Mouse (Mus musculus) monocyte, adult 2 months (primary cell): Measurements from ENCODE around the gene Fosl1.

ENCODE experiments used
- DNase-seq, 2 experiments: peaks; one replicate each; pipeline ENCODE4 v3.0.0; 2022; ENCODE audit warnings: low spot score in 2 of 2, low read depth in 1 of 2

The Fosl1 gene

DNA sequence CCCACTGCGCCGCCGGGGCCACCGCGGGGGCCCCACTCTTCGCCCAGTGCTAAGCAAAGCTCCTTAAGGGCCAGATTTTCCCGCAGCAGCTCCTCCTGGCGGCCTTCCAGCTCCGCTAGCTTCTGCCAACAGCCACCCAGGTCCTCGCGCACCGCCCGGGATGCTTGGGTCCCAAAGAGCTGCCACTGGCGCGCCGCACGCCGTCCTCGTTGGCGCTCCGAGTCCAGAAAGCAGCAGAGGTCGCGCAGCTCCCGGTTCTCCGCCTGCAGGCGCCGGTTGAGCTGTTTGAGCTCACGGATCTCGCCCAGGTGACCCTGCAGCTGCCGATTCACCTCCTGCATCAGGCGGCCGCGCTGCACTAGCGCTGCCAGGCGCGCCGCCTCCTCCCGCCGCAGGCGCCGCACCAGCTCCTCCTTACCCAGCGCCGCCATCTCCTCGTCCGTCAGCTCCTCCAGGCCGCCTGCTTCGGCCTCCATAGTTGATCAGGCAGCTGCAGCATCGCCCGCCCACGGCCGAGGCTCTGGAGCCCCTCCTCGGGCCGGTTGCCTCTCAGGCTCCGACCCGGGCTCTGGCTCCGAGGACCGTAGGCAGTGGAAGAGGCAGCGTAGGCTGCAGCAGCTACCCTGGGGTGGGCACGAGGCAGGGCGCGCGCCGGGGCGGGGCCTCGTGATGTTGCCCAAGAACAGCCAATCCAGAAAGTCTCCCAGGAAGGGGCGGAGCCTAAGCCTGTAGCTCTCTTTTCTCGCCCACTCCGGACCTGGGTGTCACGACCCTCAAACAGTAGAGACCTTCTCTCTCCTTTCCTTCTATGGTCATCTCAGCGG, 9.8 kb downstream of the Fosl1 start:
- DNase-seq: peak; percentile 55 to 75

DNA sequence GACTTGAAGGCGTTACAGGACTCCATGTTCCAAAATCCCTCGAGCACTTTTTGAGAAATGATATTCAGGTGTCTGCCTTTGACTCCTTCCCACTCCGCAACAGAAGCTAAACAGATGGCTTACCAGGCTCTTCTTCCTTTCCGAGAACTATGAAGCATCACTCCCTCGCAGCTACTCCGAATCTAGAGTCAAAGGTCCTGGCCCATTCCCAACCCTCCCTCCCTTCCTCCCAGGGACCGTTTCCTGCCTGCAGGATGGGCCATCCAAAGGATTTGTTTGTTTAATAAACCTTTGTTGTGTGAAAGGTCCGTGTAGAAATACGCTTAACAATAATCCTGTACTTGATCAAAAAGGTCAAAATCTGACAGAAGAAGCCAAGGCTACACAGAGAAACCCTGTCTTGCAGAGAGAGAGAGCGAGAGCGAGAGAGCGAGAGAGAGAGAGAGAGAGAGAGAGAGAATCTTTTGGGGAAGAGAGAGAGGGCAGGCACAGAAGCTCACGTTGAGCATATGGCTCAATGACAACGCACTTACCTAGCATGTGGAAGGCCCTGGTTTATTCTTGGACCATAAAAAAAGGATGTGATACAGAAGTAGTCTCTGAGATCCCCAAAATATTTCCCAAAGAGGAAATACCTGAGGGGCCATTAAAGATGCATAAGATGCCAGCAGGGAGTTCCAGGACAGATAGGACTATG, 10.5 kb downstream of the Fosl1 start, which contains the start of gene Ccdc85b:
Gene Ccdc85b (minus strand): TSS at position 149 of the 697 bp plus-strand sequence.
- DNase-seq: no peak

DNA sequence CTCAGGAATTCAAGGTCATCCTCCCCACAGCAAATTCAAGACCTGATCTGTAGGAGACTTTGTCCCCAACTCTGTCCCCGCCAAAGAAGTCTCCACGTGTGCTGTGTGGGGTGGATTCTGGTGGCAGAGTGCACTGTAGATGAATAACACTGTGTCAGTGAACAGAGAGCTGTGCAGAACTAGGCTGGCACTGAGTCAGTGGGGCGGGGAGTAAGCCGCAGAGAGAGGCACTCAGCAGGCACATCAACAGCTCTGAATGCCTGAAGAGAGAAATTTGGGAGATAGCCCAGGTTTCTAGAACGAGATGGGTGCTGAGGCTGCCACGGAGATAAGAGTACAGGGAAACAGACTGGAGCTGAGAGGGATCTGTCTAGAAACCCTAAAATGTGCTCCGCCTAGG, 11.7 kb downstream of the Fosl1 start:
- no peak for DNase-seq

DNA sequence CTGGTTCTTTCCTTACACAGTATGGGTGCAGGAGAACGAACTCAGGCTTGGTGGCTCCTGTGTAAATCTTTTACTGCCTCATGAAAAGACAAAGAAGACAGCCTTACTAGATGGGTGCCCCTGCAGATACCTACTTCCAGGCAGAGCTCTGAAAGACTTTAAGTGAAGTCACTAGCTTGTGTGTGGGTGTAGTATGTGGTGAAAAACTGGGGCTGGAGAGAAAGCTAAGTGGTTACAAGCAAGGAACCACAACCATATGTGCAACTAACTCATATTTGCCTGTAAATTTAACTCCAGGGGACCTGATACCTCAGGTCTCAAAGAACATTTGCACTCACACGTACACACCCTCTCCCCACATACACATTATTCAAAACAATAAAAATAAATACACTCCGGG, 12.5 kb downstream of the Fosl1 start:
- DNase-seq: no peak

DNA sequence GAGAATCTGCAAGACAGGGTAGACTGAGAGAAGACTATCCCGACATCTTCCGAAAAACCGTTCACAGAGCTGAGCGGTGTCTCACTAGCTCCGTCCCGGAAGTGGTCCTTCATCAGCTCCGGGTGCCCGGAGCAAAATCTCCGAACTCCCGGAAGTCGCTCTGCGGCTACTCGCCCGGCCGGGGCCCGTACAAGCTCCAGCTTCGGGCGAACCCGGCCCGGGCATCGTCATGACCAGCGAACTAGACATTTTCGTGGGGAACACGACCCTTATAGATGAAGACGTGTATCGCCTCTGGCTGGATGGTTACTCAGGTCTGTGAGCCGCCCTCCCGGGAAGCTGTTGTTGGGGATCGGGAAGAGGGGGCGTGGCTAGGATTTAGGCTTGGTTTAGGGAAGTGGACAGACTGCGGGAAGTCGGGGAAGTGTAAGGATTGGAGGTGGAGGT, 13.1 kb downstream of the Fosl1 start, which contains the start of gene Fibp:
Gene Fibp (plus strand): TSS at position 151 of the 447 bp plus-strand sequence.
- DNase-seq: peak; percentile 73 to 84

DNA sequence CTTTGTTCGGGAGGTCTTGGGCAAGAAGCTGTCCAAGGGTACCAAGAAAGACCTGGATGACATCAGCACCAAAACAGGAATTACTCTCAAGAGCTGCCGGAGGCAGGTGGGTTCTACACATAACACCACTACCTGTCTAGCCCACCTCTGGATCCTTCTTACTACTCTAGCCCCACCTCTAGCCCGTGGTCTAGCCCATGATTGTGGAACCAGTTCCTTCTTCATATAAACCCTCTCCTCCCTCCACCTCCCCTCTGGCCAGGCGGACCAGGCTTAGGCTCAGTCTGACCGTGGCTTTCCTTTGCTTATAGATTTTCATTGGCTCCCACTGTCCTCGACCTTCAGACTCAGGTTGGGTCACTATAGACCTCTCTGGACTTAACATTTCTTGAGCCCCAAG, 14.1 kb downstream of the Fosl1 start:
- no peak for DNase-seq

DNA sequence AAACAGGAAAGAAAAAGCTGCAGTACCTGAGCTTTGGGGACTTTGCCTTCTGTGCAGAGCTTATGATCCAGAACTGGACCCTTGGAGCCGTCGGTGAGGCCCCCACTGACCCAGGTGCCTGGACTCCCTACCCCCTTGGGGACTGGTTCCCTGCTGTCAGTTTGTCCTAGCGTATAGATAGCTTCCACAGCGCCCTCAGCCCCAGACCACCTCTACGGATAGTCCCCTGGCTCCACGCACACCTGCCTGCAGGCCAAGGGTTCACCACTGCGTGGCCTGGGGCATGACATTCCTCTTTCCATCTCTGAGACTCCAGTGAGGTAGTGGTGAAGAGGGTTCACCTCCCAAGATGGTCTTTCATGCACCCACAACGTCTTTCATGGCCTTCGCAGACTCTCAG, 15.9 kb downstream of the Fosl1 start:
- DNase-seq: no peak

DNA sequence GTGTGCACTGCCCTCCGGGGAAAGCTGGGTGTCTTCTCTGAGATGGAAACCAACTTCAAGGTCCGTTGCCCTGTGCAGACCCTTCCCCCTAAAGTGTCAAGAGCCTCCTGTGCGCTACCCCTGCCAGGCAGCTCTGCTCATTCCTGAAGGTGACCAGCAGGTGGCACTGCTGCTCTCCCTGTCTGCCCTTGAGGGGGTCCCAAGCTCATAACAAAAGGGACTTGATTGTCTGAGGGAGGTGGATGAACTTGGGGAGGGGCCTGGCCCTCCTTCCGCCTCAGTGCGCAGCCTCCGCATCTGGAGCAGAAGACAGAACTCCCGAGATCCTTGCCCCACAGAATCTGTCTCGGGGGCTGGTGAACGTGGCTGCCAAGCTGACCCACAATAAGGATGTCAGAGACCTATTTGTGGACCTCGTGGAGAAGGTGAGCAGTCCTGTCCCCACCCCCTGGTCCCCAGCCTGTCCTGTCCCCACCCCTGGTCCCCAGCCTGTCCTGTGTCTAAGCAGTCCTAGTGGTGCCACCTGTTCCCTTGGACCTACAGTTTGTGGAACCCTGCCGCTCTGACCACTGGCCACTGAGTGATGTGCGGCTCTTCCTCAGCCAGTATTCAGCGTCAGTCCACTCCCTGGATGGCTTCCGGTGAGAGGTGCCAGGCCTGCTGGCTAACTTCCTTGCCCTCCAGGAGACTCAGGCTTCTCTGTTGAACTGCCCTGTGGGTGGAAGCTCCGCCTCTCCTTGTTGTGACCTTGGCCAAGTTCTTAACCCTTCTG, 16.6 kb downstream of the Fosl1 start:
- DNase-seq: no peak

DNA sequence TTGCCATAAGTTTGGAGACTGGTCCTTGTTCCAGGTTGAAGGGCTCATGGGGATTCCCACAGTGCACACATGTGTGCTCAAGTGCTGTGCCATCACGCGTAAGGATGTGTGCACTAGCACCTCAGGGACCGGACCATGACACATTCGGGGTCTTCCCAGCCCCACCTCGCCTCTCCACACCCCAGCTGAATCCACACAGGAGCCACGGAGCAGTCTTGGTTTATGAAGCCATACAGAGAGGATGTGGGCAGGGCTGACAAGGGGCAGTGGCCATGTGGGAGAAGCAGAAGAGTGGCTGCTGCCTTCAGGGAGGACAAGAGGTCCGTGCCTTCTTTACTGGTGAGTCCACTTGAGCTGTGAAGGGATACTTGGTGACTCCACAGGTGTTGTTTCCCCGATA, 17.7 kb downstream of the Fosl1 start:
- DNase-seq: no peak

DNA sequence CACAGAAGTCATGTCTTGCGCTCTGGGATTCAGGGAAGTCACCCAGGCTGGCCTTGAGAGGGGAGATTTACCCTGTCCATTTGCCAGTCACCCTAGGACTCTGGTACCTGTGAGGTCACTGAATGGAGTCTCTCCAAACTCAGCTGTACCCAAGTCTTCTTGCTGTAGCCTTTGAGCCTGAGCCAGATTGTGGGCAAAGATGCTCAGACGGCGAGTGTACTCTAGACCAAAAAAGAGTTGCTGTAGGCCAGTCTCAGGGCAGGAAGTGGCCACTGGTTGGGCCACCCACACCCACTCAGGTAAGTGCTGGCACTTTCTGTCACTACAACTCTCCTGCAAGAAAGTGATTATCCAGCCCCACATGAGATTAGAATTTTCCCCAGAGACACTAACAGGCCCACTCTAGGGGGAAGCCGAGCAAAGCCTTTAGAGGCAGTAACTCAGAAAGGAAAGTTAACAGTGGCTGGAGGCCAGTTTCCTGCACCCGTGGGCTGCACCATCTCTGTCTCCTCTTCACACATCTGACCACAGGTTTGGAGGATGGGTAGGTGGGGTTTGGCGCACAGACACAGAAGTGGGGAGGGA, 19.7 kb downstream of the Fosl1 start:
- no peak for DNase-seq

DNA sequence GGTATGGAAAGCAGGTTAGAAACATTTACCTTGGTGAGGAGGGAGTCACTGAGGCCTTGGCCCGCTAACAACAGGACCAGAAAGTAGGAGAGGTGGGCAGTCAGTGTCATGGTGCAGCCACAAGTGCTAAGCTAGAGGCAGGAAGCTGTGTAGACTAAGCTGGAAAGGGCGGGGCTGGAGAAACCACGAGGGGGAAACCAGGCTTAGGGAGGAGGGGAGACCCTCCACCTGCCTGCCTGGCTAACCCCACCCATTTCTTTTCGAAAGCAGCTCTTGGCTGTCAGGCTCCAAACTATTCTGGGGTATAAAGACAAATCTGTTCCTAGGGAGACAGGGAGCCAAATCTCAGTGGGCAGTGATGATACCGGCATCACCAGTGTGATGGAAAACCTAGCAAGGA, 21.0 kb downstream of the Fosl1 start, which contains the start of gene Ctsw:
Gene Ctsw (minus strand): TSS at position 134 of the 400 bp plus-strand sequence.
- DNase-seq: no peak

DNA sequence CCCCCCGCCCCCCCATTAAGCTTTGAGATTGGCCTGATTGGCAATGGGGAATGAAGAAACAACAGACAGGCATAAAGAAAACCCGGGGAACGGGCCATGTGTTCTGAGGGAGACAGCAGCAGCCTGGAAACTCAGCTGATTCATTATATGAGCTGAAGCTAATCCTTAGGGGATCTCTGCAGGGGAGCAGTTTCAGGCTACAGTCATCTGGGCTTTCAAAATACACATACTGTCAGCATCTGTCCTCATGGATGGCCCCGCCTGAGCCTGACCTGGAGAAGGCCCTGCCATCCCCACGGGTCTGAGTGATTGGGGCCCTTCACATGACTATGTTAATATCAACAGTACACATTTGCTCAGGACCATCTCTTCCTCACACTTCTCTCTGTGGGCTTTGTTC, 24.5 kb downstream of the Fosl1 start:
- DNase-seq: no peak

DNA sequence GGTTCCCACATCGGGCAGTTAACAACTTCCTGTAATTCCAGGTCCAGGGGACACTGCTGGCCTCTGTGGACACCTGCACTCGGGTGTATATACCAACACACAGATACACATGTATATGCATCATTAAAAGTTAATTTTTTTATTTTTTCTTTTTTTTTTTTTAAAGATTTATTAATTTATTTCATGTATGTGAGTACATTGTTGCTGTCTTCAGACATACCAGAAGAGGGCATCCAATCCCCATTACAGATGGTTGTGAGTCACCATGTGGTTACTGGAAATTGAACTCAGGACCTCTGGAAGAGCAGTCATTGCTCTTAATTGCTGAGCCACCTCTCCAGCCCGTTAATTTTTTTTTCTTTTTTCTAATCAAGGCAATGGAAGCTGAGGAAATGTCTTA, 25.5 kb downstream of the Fosl1 start:
- no peak for DNase-seq

DNA sequence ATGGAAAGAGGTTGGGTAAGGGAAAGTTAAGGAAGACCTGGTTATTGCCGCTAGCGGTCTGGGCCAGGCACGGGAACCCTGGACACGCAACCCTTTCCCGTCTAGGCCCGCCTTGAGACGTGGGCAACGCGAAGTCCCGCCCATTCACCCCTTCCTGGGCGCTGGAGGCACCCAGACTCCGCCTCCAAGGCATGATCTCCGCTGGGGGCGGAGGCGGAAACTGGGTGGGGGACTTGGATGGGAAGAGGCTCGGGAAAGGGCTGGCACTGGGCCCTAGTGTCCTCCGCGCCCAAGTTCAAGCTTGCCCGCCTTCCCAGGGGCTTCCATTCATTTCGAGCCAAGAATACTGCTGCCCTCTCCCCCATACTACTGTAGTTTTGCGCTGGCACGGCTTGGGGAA, 26.4 kb downstream of the Fosl1 start, which contains the start of gene Efemp2:
Gene Efemp2 (plus strand): TSS at position 235 of the 400 bp plus-strand sequence.
- no peak for DNase-seq

DNA sequence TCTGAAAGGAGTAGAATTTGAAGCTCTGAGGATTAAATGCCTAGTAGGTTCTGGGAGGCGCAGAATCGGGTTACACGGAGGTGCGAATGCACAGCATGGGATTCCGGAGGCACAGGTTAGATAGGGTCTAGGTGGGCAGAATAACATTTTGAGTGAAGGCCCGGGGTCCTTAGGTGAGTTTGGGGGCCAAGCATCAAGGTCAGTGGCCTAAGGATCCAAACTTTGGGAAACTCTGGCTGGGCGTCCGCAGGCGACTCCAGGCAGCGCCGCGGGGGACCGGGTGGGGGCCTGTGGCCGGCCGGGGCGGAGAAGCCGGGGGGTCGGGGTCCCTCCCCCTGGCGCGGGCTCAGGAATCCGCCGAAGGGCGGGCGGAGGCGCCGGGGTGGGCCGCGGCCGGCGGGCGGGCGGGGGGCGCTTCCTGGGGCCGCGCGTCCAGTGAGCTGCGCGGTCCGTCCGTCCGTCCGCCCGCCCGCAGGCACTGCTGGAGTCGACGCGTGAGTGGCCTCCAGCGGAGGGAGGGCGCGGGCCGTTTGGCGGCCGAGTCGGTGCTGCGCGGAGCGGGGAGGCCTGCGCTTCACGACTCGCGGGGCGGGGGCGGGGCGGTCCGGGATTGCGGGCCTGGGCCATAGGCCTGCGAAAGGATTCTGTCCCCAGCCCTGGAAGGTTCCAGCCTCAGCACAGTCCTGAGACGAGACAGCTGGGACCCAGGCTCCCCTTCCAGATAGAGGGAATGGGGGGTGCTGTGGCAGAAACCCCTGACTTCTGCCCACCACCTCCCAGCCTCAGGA, 27.1 kb downstream of the Fosl1 start:
- DNase-seq: no peak

DNA sequence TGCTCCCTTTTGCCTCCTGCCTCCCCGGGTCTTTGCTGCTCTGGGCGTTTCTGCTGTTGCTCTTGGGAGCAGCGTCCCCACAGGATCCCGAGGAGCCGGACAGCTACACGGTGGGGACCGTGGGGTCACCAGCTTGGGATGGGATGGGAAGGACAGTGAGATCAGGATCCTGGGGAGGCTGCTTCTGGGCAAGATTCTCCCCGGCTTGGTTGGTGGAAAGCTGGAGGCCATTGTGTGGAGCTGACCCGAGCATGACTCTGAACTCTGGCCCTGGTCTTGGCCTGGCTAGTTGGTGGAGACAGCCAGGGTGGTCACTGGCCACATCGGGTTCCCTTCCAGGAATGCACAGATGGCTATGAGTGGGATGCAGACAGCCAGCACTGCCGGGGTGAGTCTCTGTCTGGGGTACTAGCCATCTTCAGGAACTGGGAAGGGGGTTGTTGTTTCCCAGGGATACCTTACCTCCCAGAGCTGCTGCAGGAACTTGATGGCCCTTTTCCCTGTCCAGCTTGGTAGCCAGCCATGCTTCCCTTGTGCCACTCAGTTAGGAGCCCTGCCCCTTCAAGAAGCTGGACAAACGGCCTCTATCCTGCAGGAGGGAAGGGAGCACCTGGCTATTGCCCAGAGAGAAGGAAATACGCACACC, 27.8 kb downstream of the Fosl1 start:
- no peak for DNase-seq

DNA sequence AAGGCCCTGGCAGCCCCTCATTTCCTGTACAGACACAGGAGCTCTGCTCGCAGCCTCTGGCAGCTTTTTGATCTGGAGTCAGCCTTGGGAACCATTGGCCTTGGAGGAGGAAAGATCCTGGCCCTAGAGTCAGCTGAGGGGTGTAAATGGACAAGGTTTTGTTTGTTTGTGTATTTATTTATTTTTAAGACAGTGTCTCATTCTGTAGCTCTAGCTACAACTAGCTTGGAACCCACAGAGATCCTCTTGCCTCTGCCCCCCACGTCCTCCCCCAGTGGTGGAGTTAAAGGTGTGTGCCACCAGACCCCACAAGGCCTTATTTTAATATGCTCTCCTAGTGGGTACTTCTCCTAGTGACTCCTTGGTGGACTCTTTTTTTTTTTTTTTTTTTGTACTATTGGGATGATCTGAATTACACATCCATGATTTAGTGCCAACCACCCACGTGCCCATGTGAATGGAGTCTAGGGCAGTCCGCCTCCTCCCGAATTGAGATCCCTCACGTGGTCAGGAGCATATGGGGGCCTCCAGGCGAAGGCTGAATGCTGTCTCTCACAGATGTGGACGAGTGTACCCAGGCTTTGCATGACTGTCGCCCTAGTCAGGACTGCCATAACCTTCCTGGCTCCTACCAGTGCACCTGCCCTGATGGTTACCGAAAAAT, 29.8 kb downstream of the Fosl1 start:
- DNase-seq: no peak

DNA sequence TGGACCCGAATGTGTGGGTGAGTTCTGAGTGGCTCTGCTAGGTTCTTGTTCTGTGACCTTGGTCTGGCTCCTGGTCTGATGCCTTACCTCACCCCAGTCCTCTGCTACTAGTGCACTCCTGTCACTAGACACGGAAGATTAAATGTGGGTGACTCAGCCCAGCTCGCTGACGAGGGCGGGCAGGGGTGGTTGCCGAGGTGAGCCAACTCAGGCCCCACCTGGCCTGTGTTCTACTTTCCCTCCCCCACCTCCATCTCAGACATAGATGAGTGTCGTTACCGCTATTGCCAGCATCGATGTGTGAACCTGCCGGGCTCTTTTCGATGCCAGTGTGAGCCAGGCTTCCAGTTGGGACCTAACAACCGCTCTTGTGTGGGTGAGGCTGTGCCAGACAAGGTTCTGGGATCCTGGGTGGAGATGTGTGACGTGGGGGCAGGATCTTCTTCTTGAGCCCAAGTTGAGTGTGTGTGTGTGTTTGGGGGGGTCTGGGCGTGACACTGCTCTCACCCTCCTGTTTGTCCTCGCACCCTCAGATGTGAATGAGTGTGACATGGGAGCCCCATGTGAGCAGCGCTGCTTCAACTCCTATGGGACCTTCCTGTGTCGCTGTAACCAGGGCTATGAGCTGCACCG, 30.4 kb downstream of the Fosl1 start:
- DNase-seq: no peak

DNA sequence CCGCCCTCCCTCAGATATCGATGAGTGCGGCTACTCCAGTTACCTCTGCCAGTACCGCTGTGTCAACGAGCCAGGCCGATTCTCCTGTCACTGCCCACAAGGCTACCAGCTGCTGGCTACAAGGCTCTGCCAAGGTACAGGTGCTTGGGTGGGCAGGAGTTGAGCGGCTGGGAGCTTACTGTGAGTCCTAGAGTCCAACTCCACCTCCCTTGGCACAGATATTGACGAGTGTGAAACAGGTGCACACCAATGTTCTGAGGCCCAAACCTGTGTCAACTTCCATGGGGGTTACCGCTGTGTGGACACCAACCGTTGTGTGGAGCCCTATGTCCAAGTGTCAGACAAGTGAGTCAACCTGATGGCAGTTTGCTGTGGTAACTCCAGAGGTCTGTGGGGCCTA, 32.7 kb downstream of the Fosl1 start:
- DNase-seq: no peak
